Mouse (Mus musculus): ENCODE measurements around the gene Nr1d1.

Gene Nr1d1

GRCm38 (mm10) chr11:98753264-98753663 is 21.9 kb downstream of the Nr1d1 start:
- no peak for DNase-seq (ENCODE audit: inconsistent age in 2 of 2, low spot score in 1 of 2)

GRCm38 (mm10) chr11:98752562-98753140 is 22.5 kb downstream of the Nr1d1 start:
- DNase-seq (ENCODE audit: inconsistent age in 2 of 2, low spot score in 1 of 2) = no peak

DNA sequence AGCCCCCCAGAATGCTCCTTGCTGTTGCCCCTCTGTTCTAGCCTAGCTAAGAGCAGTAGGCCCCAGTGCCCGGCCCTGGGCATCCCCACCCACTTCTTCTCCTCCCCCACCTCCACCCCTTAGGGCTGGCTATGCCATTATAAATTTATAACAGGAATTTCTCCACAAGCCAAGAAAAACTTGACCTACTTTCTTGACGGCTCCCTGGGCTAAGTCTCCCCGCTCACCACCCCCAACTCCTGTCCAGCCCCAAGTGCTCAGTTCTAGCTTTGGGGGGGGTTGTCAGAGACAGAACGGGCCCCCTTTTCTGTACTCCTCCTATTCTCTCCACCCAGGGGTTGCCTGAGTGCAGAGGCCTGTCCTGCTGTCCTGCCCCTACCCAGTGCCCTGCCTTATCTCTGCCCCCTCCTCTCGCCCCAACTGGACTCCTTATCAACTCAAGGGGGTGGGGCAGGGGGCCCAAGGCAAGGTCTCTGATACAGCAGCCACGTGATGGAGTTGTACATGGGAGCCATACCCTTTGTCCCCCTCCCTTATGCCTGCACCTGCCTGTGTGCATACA is 23.8 kb downstream of the Nr1d1 start:
- DNase-seq (ENCODE audit: inconsistent age in 2 of 2, low spot score in 1 of 2) = peak; percentile 40 to 87

DNA sequence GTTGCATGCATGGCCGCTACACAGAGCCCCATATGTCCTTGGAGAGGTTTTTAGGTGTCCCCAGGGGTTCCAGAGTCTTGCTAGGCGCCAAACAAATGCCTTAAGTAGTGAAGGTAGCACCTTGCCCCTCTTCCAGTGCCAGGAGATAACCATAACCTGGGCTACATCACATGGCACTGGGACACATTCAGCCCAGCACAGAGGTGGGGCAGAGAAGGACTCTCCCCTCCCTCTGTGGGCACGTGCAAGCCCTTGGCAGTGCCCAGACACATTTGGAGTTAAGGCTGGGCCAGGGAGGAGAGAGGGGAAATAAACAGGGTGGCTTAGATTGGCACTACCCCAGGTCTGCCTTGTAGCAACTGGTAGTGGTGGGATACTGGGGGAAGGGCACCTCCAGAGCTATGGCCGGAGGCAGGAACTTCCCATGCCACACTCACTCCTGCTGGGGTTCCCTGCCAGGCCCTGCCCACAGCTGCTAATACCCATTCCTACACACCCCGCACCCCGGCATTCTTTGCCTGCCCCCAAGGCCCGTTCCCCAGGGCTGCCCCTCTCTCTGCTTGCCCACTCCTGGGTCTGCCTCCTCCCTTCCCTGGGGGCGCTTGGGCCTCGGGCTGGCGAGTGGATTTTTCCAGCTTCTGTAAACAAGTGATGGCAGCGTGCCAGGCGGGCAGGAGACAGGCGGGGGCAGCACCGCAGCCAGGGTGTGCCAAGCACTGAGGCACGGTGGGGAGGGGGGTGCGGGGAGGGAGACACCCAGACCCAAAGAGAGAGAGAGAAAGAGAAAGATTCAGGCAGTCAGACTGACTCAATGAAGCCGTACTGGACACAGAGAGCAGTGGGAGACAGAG is 24.6 kb downstream of the Nr1d1 start:
- DNase-seq (ENCODE audit: inconsistent age in 2 of 2, low spot score in 1 of 2) = peak; percentile 71 to 91

DNA sequence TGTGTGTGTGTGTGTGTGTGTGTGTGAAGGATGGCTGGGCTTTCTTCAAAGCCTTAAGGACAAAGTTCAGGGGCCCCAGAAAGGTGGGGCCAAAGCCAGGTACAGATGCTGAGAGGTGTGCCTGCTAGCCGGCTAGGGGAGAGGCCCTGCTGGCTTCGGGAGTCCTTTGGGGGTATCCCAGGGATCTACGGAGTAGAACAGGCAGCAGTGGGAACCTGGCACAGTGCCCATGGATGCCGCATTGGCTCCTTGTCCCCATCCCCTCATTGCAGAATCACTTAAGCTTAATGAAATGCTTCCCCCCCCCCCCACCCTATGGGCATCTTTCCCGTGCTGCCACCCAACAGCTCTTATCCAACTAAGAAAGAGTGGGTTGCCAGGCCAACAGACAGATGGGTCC is 25.4 kb downstream of the Nr1d1 start:
- no peak for DNase-seq (ENCODE audit: inconsistent age in 2 of 2, low spot score in 1 of 2)

GRCm38 (mm10) chr11:98748506-98749416 is 26.4 kb downstream of the Nr1d1 start:
- DNase-seq (ENCODE audit: inconsistent age in 2 of 2, low spot score in 1 of 2) = peak in 1 of 2 experiments; percentile 68

GRCm38 (mm10) chr11:98747804-98748505 is 27.2 kb downstream of the Nr1d1 start:
- peak; percentile 39 to 68 for DNase-seq (ENCODE audit: inconsistent age in 2 of 2, low spot score in 1 of 2)

- peak; percentile 87 to 94 for DNase-seq (ENCODE audit: inconsistent age in 2 of 2, low spot score in 1 of 2)
Observed at GRCm38 (mm10) chr11:98746855-98747693, 28.1 kb downstream of the Nr1d1 start.

DNA sequence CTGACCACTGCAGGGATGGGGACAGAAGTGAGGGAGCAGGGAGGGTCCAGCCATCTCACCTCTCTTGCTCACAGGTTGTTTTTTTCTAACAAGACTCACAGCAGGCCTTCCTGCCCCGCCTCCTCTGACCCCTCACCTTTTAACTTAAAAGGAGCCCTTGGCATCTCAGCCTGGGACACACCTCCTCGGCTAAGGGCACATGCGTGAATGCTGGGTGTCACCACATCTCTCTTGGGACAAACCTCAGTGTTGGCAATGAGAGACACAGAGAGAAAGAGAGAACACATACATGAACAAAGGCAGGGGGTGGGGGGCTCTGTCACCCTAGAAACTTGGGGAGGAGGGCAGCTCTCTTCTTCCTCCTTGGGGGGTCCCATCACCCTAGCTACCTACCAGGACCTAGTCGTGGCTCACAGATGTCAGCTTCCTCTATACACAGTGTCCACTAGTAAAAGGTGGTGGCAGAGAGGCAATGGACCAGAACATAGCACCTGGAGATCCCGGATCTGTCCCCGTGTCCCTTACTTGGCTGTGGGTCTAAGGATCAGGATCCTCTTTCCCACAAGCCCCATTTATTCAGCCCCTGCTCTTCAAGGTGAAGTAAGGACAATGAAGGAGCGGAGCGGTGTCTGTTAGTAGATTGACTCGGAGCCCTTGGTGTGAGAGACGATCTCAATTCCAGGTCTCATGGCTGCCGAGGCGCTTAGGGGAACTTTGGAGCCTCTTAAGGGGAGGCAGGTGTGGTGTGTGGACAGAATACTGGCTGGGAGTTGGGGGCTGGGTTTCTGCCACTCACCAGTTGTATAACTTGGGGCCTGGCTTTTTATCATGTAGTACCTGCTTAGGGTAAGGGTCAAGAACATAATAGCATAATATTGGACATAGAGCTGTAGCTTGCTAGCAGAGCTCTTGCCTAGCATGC is 28.9 kb downstream of the Nr1d1 start:
- DNase-seq (ENCODE audit: inconsistent age in 2 of 2, low spot score in 1 of 2) = peak in 1 of 2 experiments; percentile 65

DNA sequence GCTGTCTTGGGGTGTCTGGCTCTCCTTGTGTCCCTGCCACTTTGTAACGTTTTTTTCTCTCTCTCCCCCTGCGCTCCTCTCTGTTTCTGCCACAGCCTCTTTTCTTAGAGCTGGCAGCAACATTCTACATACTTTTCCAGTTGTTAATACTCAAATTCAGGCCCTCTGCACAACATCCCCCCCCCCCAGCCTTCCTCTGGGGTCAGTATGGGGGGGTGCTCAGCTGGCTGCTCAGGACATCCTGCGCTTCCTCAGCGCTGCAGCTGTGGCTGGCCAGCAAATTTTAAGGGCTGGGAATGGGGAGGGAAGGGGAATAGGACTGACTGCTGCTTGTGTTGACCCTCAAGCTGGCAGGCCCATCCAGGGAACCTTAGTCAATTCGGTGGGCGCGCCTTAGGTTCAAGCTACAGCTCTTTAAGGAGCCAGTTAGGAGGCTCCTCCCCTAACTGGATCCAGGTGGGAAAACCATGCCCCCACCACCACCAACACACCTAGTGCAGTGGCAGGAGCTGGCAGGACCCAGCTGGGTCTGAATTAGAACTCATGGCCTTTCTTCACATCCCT is 30.6 kb downstream of the Nr1d1 start:
- DNase-seq (ENCODE audit: inconsistent age in 2 of 2, low spot score in 1 of 2) = peak in 1 of 2 experiments; percentile 62

GRCm38 (mm10) chr11:98743655-98744345 is 31.3 kb downstream of the Nr1d1 start:
- DNase-seq (ENCODE audit: inconsistent age in 2 of 2, low spot score in 1 of 2) = peak; percentile 56 to 75

DNA sequence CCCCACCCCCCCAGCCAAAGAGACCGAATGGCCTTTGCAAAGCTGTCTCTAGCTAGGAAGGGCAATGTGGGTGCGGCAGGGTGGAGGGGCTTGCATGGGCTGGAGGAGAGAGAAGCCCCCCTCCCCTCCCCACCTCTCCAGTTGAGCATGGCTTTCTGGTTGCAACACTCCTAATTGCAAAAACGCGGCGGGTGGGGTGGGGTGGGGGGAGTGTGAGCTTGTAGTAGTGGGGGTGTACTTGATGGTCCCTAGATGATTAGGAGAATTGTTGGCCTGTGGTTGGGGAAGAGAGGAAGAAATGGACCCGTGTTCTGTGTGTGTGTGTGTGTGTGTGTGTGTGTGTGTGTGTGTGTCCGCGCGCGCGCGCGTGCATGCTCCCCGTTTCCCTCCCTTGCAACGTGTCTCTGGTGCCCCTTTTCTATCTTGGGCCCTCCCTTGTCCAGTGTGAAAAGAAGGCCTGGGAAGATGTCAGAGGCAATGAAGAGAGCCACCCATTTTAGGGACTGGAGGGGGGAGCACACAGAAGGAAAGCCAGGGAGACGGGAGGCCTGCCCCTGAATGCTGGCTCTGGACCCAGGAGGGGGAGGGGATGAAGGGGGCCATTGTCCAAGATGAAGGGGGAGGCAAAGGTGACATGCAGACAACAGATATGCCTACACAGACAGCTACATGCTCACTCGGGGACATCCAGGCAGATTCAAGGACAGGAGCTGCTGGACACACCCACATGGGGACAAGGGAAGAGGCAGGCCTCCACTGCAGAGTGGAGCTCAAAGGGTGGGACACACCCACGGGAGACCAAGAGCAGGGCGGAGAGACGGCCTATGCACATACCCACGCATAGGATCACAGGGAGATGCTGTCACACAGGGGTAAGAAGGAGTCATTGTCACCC is 32.5 kb downstream of the Nr1d1 start:
- peak; percentile 68 to 86 for DNase-seq (ENCODE audit: inconsistent age in 2 of 2, low spot score in 1 of 2)

DNA sequence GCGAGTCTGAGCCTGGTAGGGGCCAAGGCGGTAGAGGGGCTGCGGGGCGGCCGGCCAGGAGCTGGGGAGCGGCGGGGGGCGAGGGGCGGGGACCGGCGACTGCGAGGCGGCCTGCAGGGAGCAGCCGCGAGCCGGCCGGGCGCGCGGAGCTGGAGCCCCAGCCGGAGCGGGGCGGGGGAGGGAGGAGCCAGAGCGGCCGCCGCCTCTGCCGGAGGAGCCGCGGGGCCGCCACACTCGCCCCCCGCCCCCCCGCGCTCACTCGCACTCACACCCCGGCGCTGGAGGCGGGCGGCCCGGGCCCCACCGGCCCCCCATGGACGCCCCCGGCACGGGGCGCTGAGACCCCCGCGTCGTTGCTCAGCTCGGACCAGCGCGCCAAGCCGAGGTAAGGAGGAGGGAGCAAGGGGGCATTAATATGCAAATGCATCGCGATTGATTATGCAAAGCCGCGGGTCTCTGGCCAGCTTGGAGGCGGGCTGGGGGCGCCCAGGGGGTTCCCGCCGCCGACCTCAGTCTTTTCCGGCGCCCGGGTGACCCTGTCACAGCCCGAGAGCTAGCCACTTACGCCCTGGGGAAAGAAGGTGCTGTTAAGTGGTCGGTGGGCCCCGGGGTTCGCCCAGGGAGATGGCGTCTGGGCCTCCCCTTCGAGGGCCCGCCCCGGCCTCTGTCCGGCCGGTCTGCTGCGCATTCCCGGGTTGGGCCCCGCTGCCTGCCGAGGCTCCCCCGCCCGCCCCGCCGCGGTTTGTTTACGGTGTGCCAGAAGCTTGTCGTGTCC is 33.3 kb downstream of the Nr1d1 start:
- DNase-seq (ENCODE audit: inconsistent age in 2 of 2, low spot score in 1 of 2) = peak; percentile 87 to 95

DNA sequence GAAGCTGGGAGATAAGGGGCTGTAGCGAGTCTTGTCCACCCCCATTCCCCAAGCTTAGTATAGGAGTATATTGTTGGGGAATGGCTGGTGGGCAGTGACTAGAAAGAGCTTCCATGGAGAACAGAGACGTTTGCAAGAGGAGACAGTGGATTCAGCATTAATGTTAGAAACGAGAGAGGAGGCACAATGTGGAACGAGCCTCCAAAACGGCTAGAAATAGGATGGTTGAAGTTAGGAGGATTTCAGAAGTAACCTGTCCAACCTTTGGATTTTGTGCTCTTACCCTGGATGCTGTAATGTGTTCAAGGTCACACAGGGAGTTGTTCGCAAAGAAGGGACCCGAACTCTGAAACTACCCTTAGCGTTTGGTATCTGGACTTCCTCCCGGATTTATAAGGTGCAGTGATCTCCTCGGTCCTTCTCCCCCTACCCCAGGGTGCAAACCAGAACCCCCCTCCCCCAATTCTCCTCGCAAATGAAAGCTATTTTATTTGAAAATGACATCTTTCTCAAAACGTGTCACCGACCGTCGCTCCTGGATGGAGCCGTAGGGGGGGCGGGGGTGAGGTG is 34.0 kb downstream of the Nr1d1 start:
- DNase-seq (ENCODE audit: inconsistent age in 2 of 2, low spot score in 1 of 2) = peak in 1 of 2 experiments; percentile 77

- peak; percentile 78 to 90 for DNase-seq (ENCODE audit: inconsistent age in 2 of 2, low spot score in 1 of 2)
Observed at GRCm38 (mm10) chr11:98740393-98741050, 34.6 kb downstream of the Nr1d1 start, which contains the start of gene Thra. TSS of gene Thra (plus strand) at chr11:98740638.

All from adrenal gland, adult (tissue).